Mouse (Mus musculus): ENCODE measurements around the gene Rpsa.

Gene Rpsa

GRCm38 (mm10) chr9:120113456-120113855 lies 14.0 kb upstream of the Rpsa start:
- DNase-seq (ENCODE audit: low spot score in 2 of 2): no peak

DNA sequence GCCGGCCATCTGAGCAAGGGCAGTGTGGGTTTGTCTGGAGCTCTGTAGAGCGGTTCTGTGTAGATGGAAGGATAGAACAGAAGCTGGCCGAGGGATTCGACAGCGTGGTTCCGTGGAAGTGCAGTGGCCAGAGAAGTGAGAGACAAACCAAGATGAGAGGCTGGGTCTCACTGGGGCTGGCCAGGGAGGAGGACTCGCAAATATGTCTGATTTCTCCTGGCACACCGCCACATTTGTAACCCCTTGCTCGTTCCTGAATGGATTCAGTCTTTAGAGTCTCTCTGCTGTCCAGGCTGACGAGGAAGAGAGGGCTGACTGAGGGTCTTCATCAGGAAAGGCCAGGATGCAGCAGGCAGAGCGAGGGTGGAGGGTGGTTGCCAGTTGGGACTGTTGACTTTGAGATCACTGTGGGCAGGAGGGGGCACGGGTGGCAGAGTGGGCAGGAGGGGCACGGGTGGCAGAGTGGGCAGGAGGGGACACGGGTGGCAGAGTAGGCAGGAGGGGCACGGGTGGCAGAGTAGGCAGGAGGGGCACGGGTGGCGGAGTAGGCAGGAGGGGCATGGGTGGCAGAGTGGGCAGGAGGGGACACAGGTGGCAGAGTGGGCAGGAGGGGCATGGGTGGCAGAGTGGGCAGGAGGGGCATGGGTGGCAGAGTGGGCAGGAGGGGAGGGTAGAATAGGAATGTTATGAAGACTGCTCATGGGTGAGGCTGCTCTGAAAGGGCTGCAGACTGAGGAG lies 13.3 kb upstream of the Rpsa start:
- DNase-seq (ENCODE audit: low spot score in 2 of 2): no peak

DNA sequence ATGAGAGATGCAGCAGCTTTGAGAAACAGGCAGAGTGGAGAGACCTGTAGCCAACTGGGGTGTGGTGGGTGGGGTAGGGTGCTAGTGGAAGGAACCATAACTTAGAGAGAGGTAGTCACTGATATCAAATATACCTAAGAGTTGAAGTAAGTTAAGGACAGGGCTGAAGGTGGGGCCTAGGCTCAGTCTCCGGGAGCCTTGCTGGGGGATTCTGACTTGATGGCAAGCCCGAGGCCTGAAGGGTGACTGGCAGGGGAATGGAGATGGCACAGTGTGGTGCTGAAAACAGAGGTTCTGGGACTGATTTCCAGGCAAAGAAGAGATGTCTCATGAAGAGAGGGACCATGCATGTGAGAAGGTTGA lies 12.7 kb upstream of the Rpsa start:
- DNase-seq (ENCODE audit: low spot score in 2 of 2): no peak

GRCm38 (mm10) chr9:120115580-120115979 lies 11.9 kb upstream of the Rpsa start:
- DNase-seq (ENCODE audit: low spot score in 2 of 2): no peak

DNA sequence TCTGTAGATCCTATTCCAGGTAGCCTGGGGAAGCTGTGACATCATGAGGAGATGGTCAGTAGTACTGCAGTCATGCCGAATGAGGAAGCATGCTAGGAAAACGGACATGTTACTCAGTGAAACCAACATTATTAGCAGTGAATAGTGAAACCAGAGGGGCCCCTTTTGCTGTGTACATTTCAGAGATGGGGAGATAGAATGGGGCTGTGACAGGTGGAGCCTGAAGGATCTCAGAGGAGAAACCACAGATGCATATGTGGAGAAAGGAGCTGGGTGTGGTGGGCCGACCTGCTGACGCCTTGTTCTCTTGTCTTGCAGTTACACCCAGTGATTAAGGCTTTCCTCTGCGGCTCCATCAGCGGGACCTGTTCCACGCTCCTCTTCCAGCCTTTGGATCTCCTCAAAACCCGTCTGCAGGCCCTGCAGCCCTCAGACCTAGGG lies 11.3 kb upstream of the Rpsa start:
- DNase-seq (ENCODE audit: low spot score in 2 of 2): no peak

- DNase-seq (ENCODE audit: low spot score in 2 of 2): no peak
These were observed 9.3 kb upstream of the Rpsa start for GRCm38 (mm10) chr9:120118212-120118611.

DNA sequence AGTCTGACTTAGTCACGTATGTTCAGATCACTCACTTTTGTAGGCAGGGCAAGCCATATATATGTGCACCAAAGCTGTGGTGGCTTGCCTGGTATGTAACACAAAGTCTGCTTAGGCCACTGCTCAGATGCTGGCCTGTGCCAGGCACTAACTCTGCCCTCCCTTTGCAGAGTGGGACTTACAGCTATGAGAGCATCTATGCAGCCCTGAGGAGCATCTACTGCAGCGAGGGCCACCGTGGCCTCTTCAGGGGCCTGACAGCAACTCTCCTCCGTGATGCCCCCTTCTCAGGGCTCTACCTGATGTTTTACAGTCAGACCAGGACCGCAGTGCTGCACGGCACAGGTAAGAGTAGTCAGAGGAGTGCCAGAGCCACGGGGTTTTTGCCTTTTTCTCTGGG lies 7.0 kb upstream of the Rpsa start:
- DNase-seq (ENCODE audit: low spot score in 2 of 2): no peak

GRCm38 (mm10) chr9:120126868-120127267 lies 621 bp upstream of the Rpsa start:
- no peak for DNase-seq (ENCODE audit: low spot score in 2 of 2)

DNA sequence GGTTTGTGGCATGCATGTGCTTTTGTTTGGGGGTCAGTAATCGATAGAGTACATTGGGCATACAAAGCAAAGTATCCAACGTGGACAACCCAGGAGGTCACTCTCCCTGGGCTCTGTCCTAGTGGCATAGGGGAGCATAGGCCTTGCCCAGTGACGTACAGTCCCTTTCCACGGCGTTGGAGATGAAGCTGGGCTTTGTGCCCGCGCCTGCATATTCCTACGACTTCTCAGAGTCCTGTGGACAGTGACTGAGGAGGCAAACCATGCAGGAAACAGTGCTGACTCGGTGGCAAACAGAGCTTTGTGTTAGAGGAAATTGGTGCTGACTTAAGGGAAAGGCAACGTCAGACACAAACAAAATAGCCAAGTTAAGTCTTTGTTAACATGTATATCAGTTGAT lies 1.8 kb downstream of the Rpsa start:
- DNase-seq (ENCODE audit: low spot score in 2 of 2): no peak

- no peak for DNase-seq (ENCODE audit: low spot score in 2 of 2)
These were observed 4.3 kb downstream of the Rpsa start for GRCm38 (mm10) chr9:120131784-120132288.

DNA sequence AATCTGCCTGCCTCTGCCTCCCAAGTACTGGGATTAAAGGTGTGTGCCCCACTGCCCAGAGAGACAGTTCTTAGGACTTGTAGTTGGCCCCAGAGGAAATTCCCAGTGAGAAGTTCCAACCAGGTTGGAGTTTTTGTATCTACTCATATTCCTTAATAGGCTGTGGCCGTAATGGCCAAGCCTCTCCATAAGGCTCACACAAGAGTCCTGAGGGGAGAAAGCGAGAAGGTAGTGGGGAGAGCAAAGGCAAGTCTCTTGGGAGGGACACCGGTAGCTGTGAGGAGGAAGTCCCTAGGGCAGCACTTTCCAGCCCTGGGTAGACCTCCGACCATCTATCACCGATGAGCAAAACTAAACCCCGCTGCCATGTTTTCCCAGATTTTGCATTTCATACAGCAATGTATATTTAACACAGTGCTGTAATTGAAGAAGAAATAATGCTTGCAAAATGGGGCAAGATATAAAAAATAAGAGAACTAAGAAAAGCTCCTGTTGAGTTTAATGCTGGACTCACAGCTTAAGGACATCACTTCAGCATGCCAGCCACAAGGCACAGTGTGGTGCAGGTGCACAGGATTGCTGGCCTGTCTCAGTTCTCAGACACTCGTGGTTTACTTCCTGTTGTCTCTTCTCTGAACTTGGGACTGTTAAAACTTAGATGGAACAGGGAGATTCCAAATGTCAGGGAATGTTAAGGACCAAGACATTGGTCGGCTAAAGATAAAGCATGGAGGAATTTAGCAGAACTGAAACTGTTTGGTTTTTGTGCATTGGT lies 5.7 kb downstream of the Rpsa start:
- DNase-seq (ENCODE audit: low spot score in 2 of 2): no peak

DNA sequence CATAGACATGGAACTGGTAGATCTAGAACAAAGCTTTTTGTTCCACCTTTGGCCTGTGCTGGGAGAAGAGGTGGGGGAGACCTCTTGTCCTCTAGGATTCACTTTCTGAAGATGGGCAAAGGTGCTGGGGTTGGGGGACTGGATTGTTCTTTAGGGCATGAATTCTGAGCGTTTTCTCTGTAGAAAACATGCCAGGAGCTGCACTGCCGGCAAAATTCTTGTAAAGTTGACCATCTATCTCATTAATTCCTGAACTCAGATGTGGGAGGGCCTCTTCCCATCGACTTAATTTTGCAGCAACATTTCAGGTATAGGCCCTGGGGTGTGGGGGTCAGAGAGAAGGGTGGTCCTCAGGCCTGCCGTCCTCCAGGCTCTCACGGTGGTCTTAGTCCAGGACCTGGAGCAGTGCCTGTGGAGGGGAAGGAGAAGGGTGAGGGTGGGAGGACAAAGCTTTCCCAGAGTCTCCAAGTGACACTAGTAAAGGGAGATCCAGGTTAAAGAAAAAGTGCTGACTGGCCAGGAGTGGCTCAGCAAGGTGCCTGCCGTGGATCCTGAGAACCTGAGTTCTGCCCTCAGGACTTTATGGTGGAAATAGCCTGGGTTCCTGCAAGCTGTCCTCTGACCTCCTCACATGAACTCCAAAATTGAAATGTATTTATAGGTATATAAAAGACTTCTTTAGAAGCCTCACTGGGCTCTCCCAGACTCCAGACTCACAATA lies 6.4 kb downstream of the Rpsa start:
- no peak for DNase-seq (ENCODE audit: low spot score in 2 of 2)

GRCm38 (mm10) chr9:120134529-120135160 lies 7.2 kb downstream of the Rpsa start:
- DNase-seq (ENCODE audit: low spot score in 2 of 2): no peak

DNA sequence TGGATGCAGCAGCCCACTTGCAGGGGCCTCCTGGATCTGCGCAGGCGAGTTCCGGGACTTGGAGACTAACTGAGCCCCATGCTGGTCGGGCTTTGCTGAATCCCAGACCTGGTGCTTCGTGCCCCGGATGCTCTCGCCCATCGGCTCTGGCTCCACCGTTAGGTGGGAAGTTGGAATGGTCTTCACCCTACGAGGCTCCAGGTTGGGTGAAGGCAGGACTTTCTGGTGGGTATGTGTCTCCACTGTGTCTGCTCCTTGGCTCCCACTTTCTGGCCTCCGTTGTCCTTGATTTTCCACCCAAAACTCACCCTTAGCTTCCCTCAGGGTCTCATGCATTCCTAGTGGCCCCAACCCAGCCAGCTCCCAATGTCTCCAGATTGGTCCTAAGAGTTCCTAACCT lies 8.0 kb downstream of the Rpsa start:
- DNase-seq (ENCODE audit: low spot score in 2 of 2): no peak

- peak; percentile 77 to 78 for DNase-seq (ENCODE audit: low spot score in 2 of 2)
These were observed 13.2 kb downstream of the Rpsa start for GRCm38 (mm10) chr9:120140652-120141051.

DNA sequence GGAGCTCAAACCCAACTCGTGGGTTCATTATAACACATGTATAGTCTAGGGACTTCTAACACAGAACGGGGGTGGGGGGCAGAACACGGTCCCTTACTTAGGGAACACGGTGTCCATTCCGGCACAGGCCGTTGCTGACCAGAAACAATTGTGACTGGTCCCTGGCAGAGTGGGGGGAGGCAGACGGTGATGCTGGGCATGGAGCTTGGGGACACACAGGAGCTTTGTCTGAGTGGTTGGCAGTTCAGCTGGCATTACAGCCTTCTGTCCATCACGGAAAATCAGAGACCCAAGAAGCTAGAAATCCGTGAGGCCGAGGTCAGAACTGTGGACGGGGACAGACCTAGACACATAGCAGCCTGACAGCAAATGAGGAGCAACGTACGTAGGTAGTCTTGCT lies 17.0 kb downstream of the Rpsa start:
- no peak for DNase-seq (ENCODE audit: low spot score in 2 of 2)

GRCm38 (mm10) chr9:120149222-120149828 lies 21.8 kb downstream of the Rpsa start, which contains the start of gene Mobp:
TSS of gene Mobp (plus strand) at chr9:120149707.
- no peak for DNase-seq (ENCODE audit: low spot score in 2 of 2)

GRCm38 (mm10) chr9:120151152-120151551 lies 23.7 kb downstream of the Rpsa start:
- no peak for DNase-seq (ENCODE audit: low spot score in 2 of 2)

DNA sequence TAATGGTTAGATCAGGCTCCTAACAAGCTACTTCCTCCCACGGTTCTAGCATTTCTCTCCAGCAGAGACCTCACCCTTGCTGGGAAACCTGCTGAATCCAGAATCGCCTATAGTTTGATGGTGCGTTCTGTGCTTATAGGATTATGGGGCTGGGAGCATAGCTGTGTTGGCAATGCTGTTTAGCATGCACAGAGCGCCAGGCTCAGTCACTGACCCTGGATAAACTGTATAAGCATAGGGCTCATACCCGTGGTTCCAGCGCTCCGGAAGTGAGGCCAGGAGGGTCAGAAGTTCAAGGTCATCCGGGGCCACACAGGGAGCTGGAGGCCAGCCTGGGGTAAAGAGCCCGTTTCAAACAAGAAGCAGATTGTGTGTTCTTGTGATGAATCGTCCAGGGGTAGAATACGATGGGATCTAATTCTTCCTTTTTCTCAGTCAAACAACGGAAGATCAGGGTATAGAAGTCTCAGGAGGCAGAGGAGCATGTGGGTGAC lies 24.5 kb downstream of the Rpsa start:
- no peak for DNase-seq (ENCODE audit: low spot score in 2 of 2)

- no peak for DNase-seq (ENCODE audit: low spot score in 2 of 2)
These were observed 30.6 kb downstream of the Rpsa start for GRCm38 (mm10) chr9:120158047-120158446.

GRCm38 (mm10) chr9:120163862-120164261 lies 36.4 kb downstream of the Rpsa start:
- DNase-seq (ENCODE audit: low spot score in 2 of 2): no peak

All from frontal cortex, postnatal 36 days (tissue).